Comparison of ENCODE assay signal across 8 mouse cellular contexts in genomic region chrX:103980590-103981168, GRCm38 (mm10). TPM values are rescaled to one million over a fixed set of nuclear protein-coding genes. Genes with fewer than 3 reads are reported as not detected.
DNase-seq lines count a peak whose midpoint lies in the region; ATAC-seq and TF ChIP-seq lines count a peak whose summit lies in the region.

No protein-coding gene starts in this region.

- peak overlapping the region; percentile 93 for H3K4me3 ChIP-seq in gastrocnemius, adult 2 months
- peak overlapping the region; percentile 51 to 86 (median 72) for H3K4me3 ChIP-seq in CH12.LX (replicated peaks in 1 of 3; ENCODE audit: low read depth in 2 of 3, low read length in 2 of 3, poor library complexity in 1 of 3)
- peak overlapping the region; percentile 72 for H3K4me3 ChIP-seq in embryonic facial prominence, embryonic 10.5 days
- peak overlapping the region; percentile 72 for H3K4me3 ChIP-seq in limb, embryonic 13.5 days
- H3K4me3 ChIP-seq in midbrain, embryonic 15.5 days: peak overlapping the region; percentile 75

- dilution Hi-C loops in CH12.LX (cut with MboI; ENCODE audit: extremely low pct_ligation_motif_present, extremely low pct_unique_long_range_greater_than_20kb, low sequenced_read_pairs): no loop called here

- H3K9me3 ChIP-seq in CH12.LX (replicated peaks; ENCODE audit: low read length): no peaks in the 10 kb centered on the region
- no peaks in the 10 kb centered on the region for H3K9me3 ChIP-seq in embryonic facial prominence, embryonic 10.5 days
- no peaks in the 10 kb centered on the region for H3K9me3 ChIP-seq in limb, embryonic 13.5 days
- H3K9me3 ChIP-seq in midbrain, embryonic 15.5 days: no peaks in the 10 kb centered on the region

- peak overlapping the region; percentile 95 for H3K27ac ChIP-seq in gastrocnemius, adult 2 months
- H3K27ac ChIP-seq in CH12.LX (ENCODE audit: insufficient read depth, low read depth): peak overlapping the region; percentile 79
- H3K27ac ChIP-seq in embryonic facial prominence, embryonic 10.5 days (replicated peaks): peak overlapping the region; percentile 95
- peak overlapping the region; percentile 93 for H3K27ac ChIP-seq in limb, embryonic 13.5 days
- peak overlapping the region; percentile 91 for H3K27ac ChIP-seq in midbrain, embryonic 15.5 days

- no peak for TF ChIP-seq RAD21 in CH12.LX (IDR thresholded peaks at IDR 0.05; ENCODE audit: low read depth, low read length)

- 17% methylated on average over 51 of the region's 51 CpGs for WGBS in embryonic facial prominence, embryonic 10.5 days
- WGBS in limb, embryonic 13.5 days: 16% methylated on average over 51 of the region's 51 CpGs
- WGBS in midbrain, embryonic 15.5 days: 29% methylated on average over 40 of the region's 51 CpGs

- H3K79me2 ChIP-seq in CH12.LX (replicated peaks; ENCODE audit: control insufficient read depth, extremely low read depth, insufficient read depth, poor library complexity, severe bottlenecking): peaks cover 24% of the 10 kb centered on the region

- no peak for TF ChIP-seq EP300 in CH12.LX (IDR thresholded peaks at IDR 0.05; ENCODE audit: low read length)

- no peak for TF ChIP-seq CTCF in gastrocnemius, adult 2 months (IDR thresholded peaks at IDR 0.05)
- no peak for TF ChIP-seq CTCF in CH12.LX (conservative IDR thresholded peaks at IDR 0.05 in 1 of 2, IDR thresholded peaks at IDR 0.05 in 1 of 2; ENCODE audit: low read depth in 2 of 2, low read length in 2 of 2)

- H3K36me3 ChIP-seq in CH12.LX (replicated peaks in 1 of 2; ENCODE audit: control insufficient read depth in 1 of 2, insufficient read depth in 1 of 2, low read length in 1 of 2): peaks cover 6 to 14% of the 10 kb centered on the region in 2 experiments
- H3K36me3 ChIP-seq in embryonic facial prominence, embryonic 10.5 days (replicated peaks): peaks cover 32% of the 10 kb centered on the region
- peaks cover 10% of the 10 kb centered on the region for H3K36me3 ChIP-seq in limb, embryonic 13.5 days
- H3K36me3 ChIP-seq in midbrain, embryonic 15.5 days (replicated peaks): no peaks in the 10 kb centered on the region

- no peak for TF ChIP-seq POLR2A in CH12.LX (IDR thresholded peaks at IDR 0.05; ENCODE audit: low read depth, low read length)

- DNase-seq in gastrocnemius, adult 2 months: peak; percentile 37
- no peak for DNase-seq in gastrocnemius, adult 8-10 months (ENCODE audit: low spot score in 2 of 2)
- DNase-seq in CH12.LX (ENCODE audit: extremely low read depth): peak; percentile 22
- peak; percentile 50 for DNase-seq in embryonic facial prominence, embryonic 10.5 days (ENCODE audit: low spot score)
- peak; percentile 49 for DNase-seq in testis, postnatal 10 days (ENCODE audit: low spot score)

- intact Hi-C loops in gastrocnemius, adult 2 months (cut with DNase I): loop anchor here (10.0 kb wide), 1 partner anchor 496 kb away; no protein-coding TSS in a partner anchor

- H3K4me1 ChIP-seq in CH12.LX (ENCODE audit: control insufficient read depth in 1 of 2, insufficient read depth in 2 of 2): no peaks in the 10 kb centered on the region
- no peaks in the 10 kb centered on the region for H3K4me1 ChIP-seq in embryonic facial prominence, embryonic 10.5 days
- H3K4me1 ChIP-seq in limb, embryonic 13.5 days: no peaks in the 10 kb centered on the region
- no peaks in the 10 kb centered on the region for H3K4me1 ChIP-seq in midbrain, embryonic 15.5 days

- H3K27me3 ChIP-seq in CH12.LX (replicated peaks): no peaks in the 10 kb centered on the region
- peaks cover 71% of the 10 kb centered on the region for H3K27me3 ChIP-seq in embryonic facial prominence, embryonic 10.5 days (replicated peaks; ENCODE audit: low read depth, poor library complexity, severe bottlenecking)
- peaks cover 19% of the 10 kb centered on the region for H3K27me3 ChIP-seq in limb, embryonic 13.5 days
- peaks cover 7% of the 10 kb centered on the region; the same call in 1 of the 2 replicates for H3K27me3 ChIP-seq in midbrain, embryonic 15.5 days (replicated peaks)

- no peak overlapping the region for H3K4me2 ChIP-seq in CH12.LX (ENCODE audit: insufficient read depth, low read depth, poor library complexity, severe bottlenecking)
- peak overlapping the region; percentile 61 for H3K4me2 ChIP-seq in limb, embryonic 13.5 days (replicated peaks)
- H3K4me2 ChIP-seq in midbrain, embryonic 15.5 days: peak overlapping the region; percentile 57

- in situ Hi-C loops in CH12.LX (cut with MboI; ENCODE audit: low pct_ligation_motif_present, low pct_unique_long_range_greater_than_20kb, low sequenced_read_pairs): loop anchor here (25.0 kb wide), 1 partner anchor 493 kb away; no protein-coding TSS in a partner anchor

- peak overlapping the region; percentile 92 for H3K9ac ChIP-seq in CH12.LX (ENCODE audit: insufficient read depth, low read depth)
- peak overlapping the region; percentile 85 for H3K9ac ChIP-seq in limb, embryonic 13.5 days
- peak overlapping the region; percentile 80 for H3K9ac ChIP-seq in midbrain, embryonic 15.5 days

- ATAC-seq in hematopoietic stem cell, adult 5-6 weeks (replicated peaks in 1 of 2; ENCODE audit: insufficient read depth in 1 of 2, low FRiP score in 2 of 2, low TSS enrichment in 1 of 2, low read depth in 1 of 2, poor library complexity in 2 of 2, severe bottlenecking in 2 of 2): peak; percentile 17 to 48
- ATAC-seq in limb, embryonic 13.5 days (ENCODE audit: low FRiP score, low read depth): peak; percentile 61
- peak; percentile 40 for ATAC-seq in midbrain, embryonic 15.5 days (replicated peaks)

TF ChIP-seq in CH12.LX, 34 proteins besides CTCF, POLR2A, EP300 and RAD21:
- TF ChIP-seq PAX5 (IDR thresholded peaks at IDR 0.05; ENCODE audit: low read length) (no peak), ETS1 (conservative IDR thresholded peaks at IDR 0.05; ENCODE audit: low read depth, low read length) (no peak), MAZ (IDR thresholded peaks at IDR 0.05; ENCODE audit: low read depth, low read length) (no peak), MYC (IDR thresholded peaks at IDR 0.05; ENCODE audit: low read depth, low read length) (no peak), RCOR1 (conservative IDR thresholded peaks at IDR 0.05; ENCODE audit: low read depth, low read length) (no peak), MAFK (IDR thresholded peaks at IDR 0.05; ENCODE audit: insufficient replicate concordance, low read length) (no peak)

RNA-seq across cellular contexts. Expression of gene Rlim, which starts 0.4 kb away (rescaled TPM):
- total RNA-seq in gastrocnemius, adult 2 months (2021): 10 to 100 TPM; 20.3 TPM
- total RNA-seq in gastrocnemius, adult 8-10 months (2022): 10 to 100 TPM; 19.6 to 22.6 (median 21.2) TPM
- total RNA-seq in CH12.LX (2012; rRNA removed): 30.3 and 35.0 TPM in 2 replicates
- total RNA-seq in CH12.LX (2014; rRNA removed): 59.8 and 66.6 TPM in 2 replicates
- 24.2 and 28.6 TPM in 2 replicates for polyA plus RNA-seq in CH12.LX (2012; ENCODE audit: insufficient read length, low read depth)
- polyA plus RNA-seq in embryonic facial prominence, embryonic 10.5 days (2016; fragmentation: Nextera tagmentation; extraction: Ambion mirVana): 43.0 and 43.4 TPM in 2 replicates
- total RNA-seq in hematopoietic stem cell, adult 5-6 weeks (2017): 166 and 170 TPM in 2 replicates
- 35.8 and 39.6 TPM in 2 replicates for polyA plus RNA-seq in limb, embryonic 13.5 days (2015; fragmentation: Nextera tagmentation; extraction: Ambion mirVana)
- 26.7 and 29.4 TPM in 2 replicates for polyA plus RNA-seq in midbrain, embryonic 15.5 days (2015; fragmentation: Nextera tagmentation; extraction: Ambion mirVana)

Comparison
In these comparisons a context has a peak if more than half of its experiments do, and no peak if none do; other contexts are left out.
1. DNase-seq: peak in gastrocnemius, adult 2 months (single experiment), CH12.LX (single experiment), embryonic facial prominence, embryonic 10.5 days (single experiment) and testis, postnatal 10 days (single experiment); none in gastrocnemius, adult 8-10 months (0 of 2).
2. Peak in every context shown above with its lines, with median percentiles within 50 percentile points of each other: H3K27ac ChIP-seq, H3K4me3 ChIP-seq, H3K9ac ChIP-seq and ATAC-seq.